In the genomic region with DNA sequence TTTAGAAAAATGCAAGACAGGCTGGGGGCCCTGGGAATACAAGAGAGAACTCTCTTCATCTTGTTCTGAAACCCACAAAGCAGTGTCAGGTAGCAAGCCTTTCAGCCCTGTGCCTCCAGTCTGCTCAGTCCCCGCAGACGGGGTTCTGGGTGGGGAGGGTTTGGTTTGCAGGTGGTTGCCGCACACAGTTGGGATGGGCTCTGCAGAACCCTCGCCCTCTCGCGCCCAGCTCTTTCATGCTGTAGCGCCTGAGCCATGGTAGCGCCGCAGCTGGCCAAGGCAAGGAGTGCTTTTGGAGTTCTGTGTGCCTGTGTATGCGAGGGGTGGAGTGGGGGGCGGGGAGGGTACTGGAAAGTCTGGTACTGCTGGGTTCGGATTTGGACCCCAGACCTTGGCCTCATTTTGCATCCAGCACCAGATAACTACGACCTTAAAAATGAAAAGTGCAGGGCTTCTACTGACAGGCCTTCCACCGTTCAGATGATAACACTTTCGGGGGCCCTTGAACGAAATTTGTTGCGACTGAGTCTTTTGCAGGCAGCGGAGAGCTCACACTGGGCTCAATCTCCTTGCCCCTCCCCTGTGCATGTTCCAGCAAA, we compare ENCODE assay signal across 8 mouse cellular contexts. TPM values are rescaled to one million over a fixed set of nuclear protein-coding genes. Genes with fewer than 3 reads are reported as not detected.
DNase-seq lines count a peak whose midpoint lies in the region; ATAC-seq lines count a peak whose summit lies in the region.

No protein-coding gene starts in this region.

- peak overlapping the region; percentile 78 for H3K4me2 ChIP-seq in heart, embryonic 14.5 days (ENCODE audit: low read length)
- H3K4me2 ChIP-seq in midbrain, embryonic 13.5 days (replicated peaks), result peak overlapping the region; percentile 74

- no peak for ATAC-seq in heart, embryonic 14.5 days (ENCODE audit: insufficient number of reproducible peaks, insufficient read depth, low FRiP score, low read depth)
- peak; percentile 25; the same call in 1 of the 2 replicates for ATAC-seq in midbrain, embryonic 13.5 days

- H3K36me3 ChIP-seq in heart, embryonic 14.5 days (ENCODE audit: control insufficient read depth, insufficient read depth, low read length), result no peaks in the 10 kb centered on the region
- H3K36me3 ChIP-seq in limb, embryonic 10.5 days, result no peaks in the 10 kb centered on the region
- H3K36me3 ChIP-seq in midbrain, embryonic 13.5 days, result no peaks in the 10 kb centered on the region

- H3K9ac ChIP-seq in heart, embryonic 14.5 days (ENCODE audit: low read length), result peak overlapping the region; percentile 59
- H3K9ac ChIP-seq in midbrain, embryonic 13.5 days (replicated peaks), result no peak overlapping the region

- no peaks in the 10 kb centered on the region for H3K9me3 ChIP-seq in heart, embryonic 14.5 days (ENCODE audit: control insufficient read depth, low read length)
- H3K9me3 ChIP-seq in limb, embryonic 10.5 days (replicated peaks), result no peaks in the 10 kb centered on the region
- H3K9me3 ChIP-seq in midbrain, embryonic 13.5 days, result no peaks in the 10 kb centered on the region

- H3K27ac ChIP-seq in heart, embryonic 14.5 days (replicated peaks in 1 of 2; ENCODE audit: control insufficient read depth in 1 of 2, insufficient read depth in 1 of 2, low read depth in 2 of 2, low read length in 2 of 2), result no peak overlapping the region
- H3K27ac ChIP-seq in limb, embryonic 10.5 days, result no peak overlapping the region
- no peak overlapping the region for H3K27ac ChIP-seq in midbrain, embryonic 13.5 days

- H3K27me3 ChIP-seq in heart, embryonic 14.5 days (ENCODE audit: control insufficient read depth, insufficient read depth, low read length), result no peaks in the 10 kb centered on the region
- peaks cover 60% of the 10 kb centered on the region for H3K27me3 ChIP-seq in limb, embryonic 10.5 days (ENCODE audit: low read depth, poor library complexity, severe bottlenecking)
- peaks cover 12% of the 10 kb centered on the region; the same call in 1 of the 2 replicates for H3K27me3 ChIP-seq in midbrain, embryonic 13.5 days

- WGBS in heart, embryonic 14.5 days, result 28% methylated on average over 18 of the region's 18 CpGs
- WGBS in limb, embryonic 10.5 days, result 8% methylated on average over 18 of the region's 18 CpGs
- 25% methylated on average over 18 of the region's 18 CpGs for WGBS in midbrain, embryonic 13.5 days

- H3K4me3 ChIP-seq in heart, embryonic 14.5 days (ENCODE audit: control insufficient read depth in 1 of 2, insufficient read depth in 1 of 2, low read depth in 1 of 2, low read length in 2 of 2), result peak overlapping the region; percentile 44 to 50
- H3K4me3 ChIP-seq in limb, embryonic 10.5 days, result peak overlapping the region; percentile 47
- H3K4me3 ChIP-seq in midbrain, embryonic 13.5 days (replicated peaks), result peak overlapping the region; percentile 43

- H3K4me1 ChIP-seq in heart, embryonic 14.5 days (ENCODE audit: control insufficient read depth in 2 of 2, insufficient read depth in 2 of 2, low read length in 2 of 2), result no peaks in the 10 kb centered on the region; a peak in 1 of 4 replicates
- H3K4me1 ChIP-seq in limb, embryonic 10.5 days, result peaks cover 7% of the 10 kb centered on the region; the same call in 1 of the 2 replicates
- H3K4me1 ChIP-seq in midbrain, embryonic 13.5 days (replicated peaks), result peaks cover 9% of the 10 kb centered on the region

- peak; percentile 40 to 73 for DNase-seq in adrenal gland, adult (ENCODE audit: inconsistent age in 2 of 2, low spot score in 1 of 2)
- DNase-seq in adrenal gland, adult 18-20 months (ENCODE audit: low spot score in 2 of 2), result no peak
- peak; percentile 15 for DNase-seq in ovary, postnatal 36 days (ENCODE audit: low spot score)
- no peak for DNase-seq in ovary, postnatal 10 days (ENCODE audit: low spot score)
- no peak for DNase-seq in limb, embryonic 10.5 days (ENCODE audit: low spot score)
- DNase-seq in thymus, postnatal 25 days, result peak; percentile 14

RNA-seq across cellular contexts. Expression of gene Tmem255a, which starts 1.8 kb away (rescaled TPM):
- 10 to 100 TPM; 20.4 to 38.1 TPM for total RNA-seq in adrenal gland, adult 18-20 months (2021)
- polyA plus RNA-seq in heart, embryonic 14.5 days (2014; fragmentation: Nextera tagmentation; extraction: Ambion mirVana), result 27.0 and 34.1 TPM in 2 replicates
- polyA plus RNA-seq in limb, embryonic 10.5 days (2016; fragmentation: Nextera tagmentation; extraction: Ambion mirVana), result 25.7 and 28.0 TPM in 2 replicates
- polyA plus RNA-seq in midbrain, embryonic 13.5 days (2015; fragmentation: Nextera tagmentation; extraction: Ambion mirVana), result 17.5 and 21.9 TPM in 2 replicates

Comparison
In these comparisons a context has a peak if more than half of its experiments do, and no peak if none do; other contexts are left out.
1. DNase-seq: peak in adrenal gland, adult (2 of 2), ovary, postnatal 36 days (single experiment) and thymus, postnatal 25 days (single experiment); none in adrenal gland, adult 18-20 months (0 of 2), ovary, postnatal 10 days (single experiment) and limb, embryonic 10.5 days (single experiment).
2. Peak in every context shown above with its lines, with median percentiles within 50 percentile points of each other: H3K4me3 ChIP-seq.